Mouse (Mus musculus) thymus, adult 2 months (tissue): ENCODE measurements around the gene Col8a2.

Source experiments
- CTCF ChIP-seq: fragments of 200-500 bp; IDR thresholded peaks from 2 replicates; pipeline ENCODE4 v1.5.1; 2012; ENCODE audit warnings: mild to moderate bottlenecking, control low read depth, low read length, moderate library complexity, borderline replicate concordance; ENCODE audit not compliant: control insufficient read depth, poor library complexity, insufficient read depth; ENCODE audit errors: extremely low read depth
- POLR2A ChIP-seq: fragments of 200-500 bp; IDR thresholded peaks from 2 replicates; pipeline ENCODE4 v1.6.1; 2012; ENCODE audit warnings: mild to moderate bottlenecking, low read length, control low read depth, moderate library complexity; ENCODE audit not compliant: control insufficient read depth, poor library complexity, insufficient read depth; ENCODE audit errors: extremely low read depth

DNA sequence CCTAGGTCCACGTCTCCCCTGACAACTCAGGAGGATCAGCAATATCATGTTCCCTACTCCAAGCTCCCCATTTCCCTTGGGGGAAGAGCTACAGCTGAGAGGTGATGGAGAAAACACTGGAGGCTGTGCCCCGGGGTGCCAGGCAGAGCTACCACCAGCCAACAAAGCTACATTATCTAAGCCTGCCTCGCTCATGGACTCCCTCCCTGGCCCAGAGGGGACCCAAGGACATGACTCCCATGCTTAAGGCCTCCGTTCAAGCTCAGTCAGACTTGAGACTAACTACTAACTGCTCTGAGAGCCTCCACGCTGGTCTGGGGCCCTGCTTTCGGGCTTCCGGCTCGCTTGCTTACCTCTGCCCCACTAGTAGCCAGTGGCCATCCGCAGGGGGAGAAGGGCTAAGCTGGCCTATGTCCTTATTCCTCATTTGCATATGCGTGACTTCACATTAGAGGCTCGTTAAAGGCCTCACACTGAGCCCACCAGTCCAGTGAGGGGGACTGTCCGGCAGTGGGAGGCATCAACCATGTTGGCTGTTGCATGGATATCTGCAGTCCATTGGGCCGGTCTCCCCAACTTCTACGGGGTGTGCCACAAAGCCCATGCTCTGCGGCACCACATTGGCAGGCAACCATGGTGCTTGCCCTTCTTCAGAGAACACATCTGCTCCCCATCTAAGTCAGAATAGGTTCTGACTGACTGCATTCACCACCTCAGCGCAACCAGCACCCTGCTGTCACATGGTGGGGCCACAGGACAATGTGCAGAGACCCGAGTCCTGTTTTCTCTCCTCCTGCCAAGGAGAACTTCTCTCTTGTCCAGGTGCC is 34.0 kb upstream of the Col8a2 start:
- TF ChIP-seq POLR2A (no peak), CTCF (no peak)
